Mouse (Mus musculus): ENCODE results near the gene Nr4a1. TPM values are rescaled to one million over a fixed set of nuclear protein-coding genes. Genes with fewer than 3 reads are reported as not detected.
A peak's percentile ranks its signal among the peaks of the same experiment; 100 is the strongest.

Nr4a1 gene
- polyA plus RNA-seq, 1 experiment from 2014 or later = 12.4 TPM

DNA sequence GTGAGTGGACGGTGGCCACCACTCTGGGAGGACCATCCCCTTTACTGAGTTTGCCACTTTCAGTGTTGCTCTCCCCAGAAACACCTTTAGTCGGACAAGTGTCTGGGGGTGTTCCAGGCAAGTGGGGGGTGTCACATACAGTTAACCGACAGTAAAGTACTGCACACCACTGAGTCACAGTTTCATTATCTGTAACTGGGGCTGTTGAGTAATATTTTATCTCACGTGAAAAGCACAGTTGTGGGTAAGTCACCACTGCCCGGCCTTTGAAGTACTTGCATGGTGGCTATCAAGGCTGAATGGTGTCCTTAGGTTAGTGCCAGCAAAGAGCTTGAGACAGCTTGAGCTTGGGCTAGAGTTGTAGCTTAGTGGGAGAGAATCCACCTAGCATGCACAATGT lies 28.4 kb downstream of the Nr4a1 start:
- H3K4me1 ChIP-seq (ENCODE audit: control insufficient read depth, insufficient read depth, low read length) = peaks cover 10% of the 10 kb centered on the region

DNA sequence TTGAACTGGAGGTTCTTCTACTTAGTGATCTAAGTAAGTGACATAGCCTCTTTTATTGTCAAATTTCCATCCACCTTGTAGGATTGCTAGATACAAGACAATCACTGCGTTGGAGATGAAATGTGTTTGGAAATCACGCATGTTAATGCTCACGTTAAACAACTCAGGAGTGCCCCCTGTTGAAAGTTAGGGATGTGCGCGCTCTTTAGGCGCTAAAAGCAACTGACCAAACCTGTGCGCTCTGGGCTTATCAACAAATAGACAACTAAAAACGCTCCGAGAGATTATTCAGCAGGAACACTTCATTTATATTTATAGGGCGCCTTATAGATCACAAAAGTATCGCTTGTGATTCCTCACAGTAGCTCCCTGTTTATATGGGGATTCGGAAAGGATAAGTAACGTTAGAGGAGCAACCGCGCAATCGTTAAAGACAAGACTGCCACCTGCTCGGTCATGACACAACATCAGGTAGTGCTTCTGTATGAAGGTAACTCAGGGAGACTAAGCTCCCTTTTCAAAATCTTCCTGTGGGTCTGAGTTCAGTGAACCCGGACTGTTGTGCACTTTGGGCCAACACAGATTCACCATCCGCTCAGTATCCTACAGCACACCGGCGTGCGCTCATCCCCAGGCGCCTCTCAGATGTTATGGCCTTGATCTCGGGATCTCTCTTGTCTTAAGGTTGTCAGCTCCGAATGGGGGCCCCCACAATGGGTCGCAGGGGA lies 29.3 kb downstream of the Nr4a1 start:
- Histone ChIP-seq H3K9me3 (ENCODE audit: control insufficient read depth, low read length) (no peaks in the 10 kb centered on the region), H3K27ac (replicated peaks; ENCODE audit: low read depth, low read length) (peak overlapping the region; percentile 76), H3K4me3 (ENCODE audit: low read depth, low read length) (peak overlapping the region; percentile 93), H3K9ac (ENCODE audit: low read depth, low read length) (peak overlapping the region; percentile 90), H3K4me1 (ENCODE audit: control insufficient read depth, insufficient read depth, low read length) (peaks cover 10% of the 10 kb centered on the region), H3K36me3 (ENCODE audit: control insufficient read depth, insufficient read depth, low read length) (peaks cover 19% of the 10 kb centered on the region), H3K27me3 (replicated peaks; ENCODE audit: control insufficient read depth, insufficient read depth, low read length) (no peaks in the 10 kb centered on the region), H3K4me2 (ENCODE audit: low read depth, low read length) (peak overlapping the region; percentile 92)
- ATAC-seq (ENCODE audit: low read depth) (peak; percentile 47; the same call in 1 of the 2 replicates), DNase-seq (ENCODE audit: low spot score) (peak; percentile 90)
- 1% methylated on average over 26 of the region's 26 CpGs for WGBS

More for the DNA sequence above, 28.4 kb downstream of the Nr4a1 start:
- DNase-seq (ENCODE audit: low spot score) (no peak), ATAC-seq (ENCODE audit: low read depth) (no peak)
- Histone ChIP-seq H3K27me3 (replicated peaks; ENCODE audit: control insufficient read depth, insufficient read depth, low read length) (no peaks in the 10 kb centered on the region), H3K4me2 (ENCODE audit: low read depth, low read length) (no peak overlapping the region), H3K9me3 (ENCODE audit: control insufficient read depth, low read length) (no peaks in the 10 kb centered on the region), H3K9ac (ENCODE audit: low read depth, low read length) (no peak overlapping the region), H3K4me3 (ENCODE audit: low read depth, low read length) (no peak overlapping the region), H3K27ac (replicated peaks; ENCODE audit: low read depth, low read length) (no peak overlapping the region), H3K36me3 (ENCODE audit: control insufficient read depth, insufficient read depth, low read length) (peaks cover 11% of the 10 kb centered on the region; the same call in 1 of the 2 replicates)
- 79% methylated on average over 5 of the region's 5 CpGs for WGBS

DNA sequence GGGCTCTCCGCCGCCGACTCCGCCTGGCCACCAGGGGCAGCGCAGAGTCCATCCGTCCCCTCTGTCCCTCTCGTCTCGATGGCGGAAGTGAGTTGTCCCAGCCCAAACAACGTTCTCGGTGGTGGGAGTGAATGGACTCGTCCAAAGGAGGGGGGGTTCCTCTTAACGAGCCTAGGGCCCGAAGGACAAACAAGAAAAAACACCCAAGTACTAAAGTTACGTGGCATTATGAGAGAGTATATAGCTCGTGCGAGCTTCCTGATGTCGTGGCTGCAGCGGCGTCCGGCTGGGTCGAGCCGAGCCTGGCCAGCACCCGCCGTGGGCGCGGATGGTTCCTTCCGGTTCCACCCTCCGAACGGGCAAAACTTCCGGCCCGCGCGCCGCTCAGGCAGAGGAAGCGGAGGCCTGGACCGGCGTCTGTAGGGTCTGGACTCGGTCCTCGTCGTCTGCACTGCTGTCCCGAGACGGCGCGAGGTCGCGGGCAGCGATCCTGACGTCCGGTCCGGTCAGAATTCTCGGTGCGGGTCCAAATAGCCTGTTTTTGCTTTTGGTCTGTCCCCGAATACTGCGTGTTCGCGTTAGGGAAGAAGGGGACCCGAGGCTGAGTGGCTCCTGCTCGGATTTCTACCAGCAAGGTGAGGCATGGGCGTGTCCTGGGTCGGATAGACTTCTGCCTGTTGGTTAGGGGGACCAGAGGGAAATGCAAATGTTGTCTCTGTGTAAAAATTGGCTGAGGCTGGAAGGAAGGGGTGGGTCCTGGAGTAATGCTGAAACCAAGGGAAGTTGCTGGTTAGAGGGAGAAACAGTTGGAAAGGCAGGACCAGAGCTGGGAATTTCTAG lies 30.1 kb downstream of the Nr4a1 start, which contains the start of gene Atg101:
Gene Atg101 (plus strand): TSS at position 362 of the 840 bp plus-strand sequence.
- H3K36me3 ChIP-seq (ENCODE audit: control insufficient read depth, insufficient read depth, low read length) = peaks cover 27% of the 10 kb centered on the region
- under 1% methylated on average over 54 of the region's 61 CpGs for WGBS
- H3K9ac ChIP-seq (ENCODE audit: low read depth, low read length) = peak within 1 kb of the TSS; percentile 90
- peak within 1 kb of the TSS; percentile 93 for H3K4me3 ChIP-seq (ENCODE audit: low read depth, low read length)
- DNase-seq (ENCODE audit: low spot score) (peak; percentile 94), ATAC-seq (ENCODE audit: low read depth) (peak; percentile 96)
- no peaks in the 10 kb centered on the region for H3K9me3 ChIP-seq (ENCODE audit: control insufficient read depth, low read length)
- peak within 1 kb of the TSS; percentile 92 for H3K4me2 ChIP-seq (ENCODE audit: low read depth, low read length)
- no peaks in the 10 kb centered on the region for H3K27me3 ChIP-seq (replicated peaks; ENCODE audit: control insufficient read depth, insufficient read depth, low read length)
- peak within 1 kb of the TSS; percentile 76 for H3K27ac ChIP-seq (replicated peaks; ENCODE audit: low read depth, low read length)
- H3K4me1 ChIP-seq (ENCODE audit: control insufficient read depth, insufficient read depth, low read length) = peaks cover 7% of the 10 kb centered on the region

DNA sequence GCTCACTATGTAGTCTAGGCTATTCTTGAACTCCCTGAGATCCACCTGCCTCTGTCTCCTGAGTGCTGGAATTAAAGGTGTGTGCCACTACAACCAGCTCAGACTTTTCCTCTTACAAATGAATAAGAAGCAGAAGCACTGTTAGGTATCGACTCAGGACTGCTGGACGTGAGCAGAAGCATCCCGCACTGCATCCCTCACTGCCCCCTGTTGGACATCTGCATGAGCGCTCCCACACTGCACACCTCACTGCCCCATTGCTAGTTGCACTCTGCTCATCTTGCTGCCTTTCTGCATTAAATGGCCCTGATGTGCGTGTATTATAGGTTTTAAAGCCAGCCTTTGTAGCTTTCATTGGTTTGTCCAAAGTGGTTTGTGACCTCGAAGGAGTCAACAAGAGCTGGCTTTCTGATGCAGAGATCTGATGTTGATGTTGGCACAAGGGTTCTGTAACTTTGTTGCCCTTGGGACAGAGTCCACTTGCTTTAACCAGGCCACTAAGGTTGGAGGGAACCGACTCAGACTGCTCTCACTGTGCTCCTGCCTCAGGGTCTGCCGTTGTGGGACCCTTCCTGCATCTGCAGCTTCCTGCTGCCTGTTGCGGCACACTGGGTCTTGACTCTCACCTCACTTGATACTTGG lies 32.2 kb downstream of the Nr4a1 start:
- no peak overlapping the region for H3K4me2 ChIP-seq (ENCODE audit: low read depth, low read length)
- no peak for DNase-seq (ENCODE audit: low spot score)
- WGBS = 64% methylated on average over 9 of the region's 9 CpGs
- H3K27me3 ChIP-seq (replicated peaks; ENCODE audit: control insufficient read depth, insufficient read depth, low read length) = no peaks in the 10 kb centered on the region
- H3K36me3 ChIP-seq (ENCODE audit: control insufficient read depth, insufficient read depth, low read length) = peaks cover 48% of the 10 kb centered on the region
- no peaks in the 10 kb centered on the region for H3K9me3 ChIP-seq (ENCODE audit: control insufficient read depth, low read length)
- H3K27ac ChIP-seq (replicated peaks; ENCODE audit: low read depth, low read length) = no peak overlapping the region
- no peak overlapping the region for H3K9ac ChIP-seq (ENCODE audit: low read depth, low read length)
- H3K4me1 ChIP-seq (ENCODE audit: control insufficient read depth, insufficient read depth, low read length) = peaks cover 7% of the 10 kb centered on the region
- ATAC-seq (ENCODE audit: low read depth) = no peak
- no peak overlapping the region for H3K4me3 ChIP-seq (ENCODE audit: low read depth, low read length)

DNA sequence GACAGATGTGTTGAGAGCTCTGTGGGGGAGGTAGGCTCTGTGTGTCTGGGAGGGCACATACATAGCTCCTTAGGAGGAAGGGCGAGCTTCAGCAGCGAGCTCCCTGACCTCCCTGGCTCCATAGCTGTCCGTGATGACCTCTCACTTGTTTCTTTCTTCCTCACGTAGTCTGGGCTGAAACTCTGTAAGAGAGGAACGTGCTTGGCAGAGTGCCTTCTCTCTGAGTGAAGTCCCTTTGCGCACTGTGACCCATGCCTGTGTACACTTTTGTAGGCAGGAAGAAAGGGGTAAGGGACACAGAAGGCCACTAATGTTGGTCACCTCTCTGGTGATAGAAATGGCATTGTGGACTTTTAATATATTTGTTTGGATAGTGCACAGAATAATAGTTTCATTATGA lies 33.3 kb downstream of the Nr4a1 start:
- H3K4me1 ChIP-seq (ENCODE audit: control insufficient read depth, insufficient read depth, low read length) = peaks cover 7% of the 10 kb centered on the region

DNA sequence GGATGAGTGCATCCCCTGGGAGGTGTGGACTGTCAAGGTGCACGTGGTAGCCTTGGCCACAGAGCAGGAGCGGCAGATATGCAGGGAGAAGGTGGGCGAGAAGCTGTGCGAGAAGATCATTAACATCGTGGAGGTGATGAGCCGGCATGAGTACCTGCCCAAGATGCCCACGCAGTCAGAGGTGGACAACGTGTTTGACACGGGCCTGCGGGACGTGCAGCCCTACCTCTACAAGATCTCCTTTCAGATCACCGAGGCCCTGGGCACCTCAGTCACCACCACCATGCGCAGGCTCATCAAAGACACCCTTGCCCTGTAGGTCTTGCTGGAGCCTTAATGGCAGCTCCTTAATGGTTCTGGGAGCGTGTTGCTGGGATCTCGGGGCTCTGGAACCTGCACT lies 36.3 kb downstream of the Nr4a1 start:
- ATAC-seq (ENCODE audit: low read depth) = no peak
- H3K36me3 ChIP-seq (ENCODE audit: control insufficient read depth, insufficient read depth, low read length) = peaks cover 58% of the 10 kb centered on the region

More for the DNA sequence above, 33.3 kb downstream of the Nr4a1 start:
- Histone ChIP-seq H3K27me3 (replicated peaks; ENCODE audit: control insufficient read depth, insufficient read depth, low read length) (no peaks in the 10 kb centered on the region), H3K4me3 (ENCODE audit: low read depth, low read length) (no peak overlapping the region), H3K36me3 (ENCODE audit: control insufficient read depth, insufficient read depth, low read length) (peaks cover 58% of the 10 kb centered on the region), H3K9me3 (ENCODE audit: control insufficient read depth, low read length) (no peaks in the 10 kb centered on the region), H3K9ac (ENCODE audit: low read depth, low read length) (no peak overlapping the region), H3K27ac (replicated peaks; ENCODE audit: low read depth, low read length) (no peak overlapping the region), H3K4me2 (ENCODE audit: low read depth, low read length) (no peak overlapping the region)
- DNase-seq (ENCODE audit: low spot score) = no peak
- WGBS = 84% methylated on average over 6 of the region's 6 CpGs
- ATAC-seq (ENCODE audit: low read depth) = no peak

DNA sequence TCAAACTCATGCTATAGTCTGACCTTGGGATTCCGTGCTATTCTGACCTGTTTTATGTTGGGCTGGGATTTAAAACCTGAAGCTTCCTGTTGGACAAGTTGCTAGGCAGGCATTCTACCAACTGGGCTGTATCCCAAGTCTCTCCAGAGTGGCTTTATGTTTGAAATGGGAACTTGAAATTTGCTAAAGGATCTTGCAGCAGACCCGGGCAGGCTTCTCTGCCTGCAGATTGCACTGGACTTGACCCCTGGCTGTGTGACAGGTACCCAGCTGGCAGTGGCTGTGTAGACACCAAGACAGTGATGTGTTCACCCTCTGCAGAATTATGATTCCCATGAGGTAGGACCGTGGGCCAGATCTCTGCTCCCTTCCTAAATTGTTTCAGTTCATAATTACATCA lies 37.9 kb downstream of the Nr4a1 start:
- Histone ChIP-seq H3K4me1 (ENCODE audit: control insufficient read depth, insufficient read depth, low read length) (peaks cover 4% of the 10 kb centered on the region), H3K27me3 (replicated peaks; ENCODE audit: control insufficient read depth, insufficient read depth, low read length) (no peaks in the 10 kb centered on the region), H3K9me3 (ENCODE audit: control insufficient read depth, low read length) (no peaks in the 10 kb centered on the region), H3K36me3 (ENCODE audit: control insufficient read depth, insufficient read depth, low read length) (peaks cover 52% of the 10 kb centered on the region), H3K9ac (ENCODE audit: low read depth, low read length) (no peak overlapping the region), H3K4me2 (ENCODE audit: low read depth, low read length) (no peak overlapping the region), H3K27ac (replicated peaks; ENCODE audit: low read depth, low read length) (no peak overlapping the region), H3K4me3 (ENCODE audit: low read depth, low read length) (no peak overlapping the region)
- 85% methylated on average over 3 of the region's 3 CpGs for WGBS
- DNase-seq (ENCODE audit: low spot score) = no peak
- no peak for ATAC-seq (ENCODE audit: low read depth)

More for the DNA sequence above, 36.3 kb downstream of the Nr4a1 start:
- Histone ChIP-seq H3K4me3 (ENCODE audit: low read depth, low read length) (no peak overlapping the region), H3K27ac (replicated peaks; ENCODE audit: low read depth, low read length) (no peak overlapping the region), H3K27me3 (replicated peaks; ENCODE audit: control insufficient read depth, insufficient read depth, low read length) (no peaks in the 10 kb centered on the region), H3K4me2 (ENCODE audit: low read depth, low read length) (no peak overlapping the region), H3K9me3 (ENCODE audit: control insufficient read depth, low read length) (no peaks in the 10 kb centered on the region), H3K4me1 (ENCODE audit: control insufficient read depth, insufficient read depth, low read length) (peaks cover 4% of the 10 kb centered on the region), H3K9ac (ENCODE audit: low read depth, low read length) (no peak overlapping the region)
- no peak for DNase-seq (ENCODE audit: low spot score)
- 96% methylated on average over 15 of the region's 15 CpGs for WGBS

DNA sequence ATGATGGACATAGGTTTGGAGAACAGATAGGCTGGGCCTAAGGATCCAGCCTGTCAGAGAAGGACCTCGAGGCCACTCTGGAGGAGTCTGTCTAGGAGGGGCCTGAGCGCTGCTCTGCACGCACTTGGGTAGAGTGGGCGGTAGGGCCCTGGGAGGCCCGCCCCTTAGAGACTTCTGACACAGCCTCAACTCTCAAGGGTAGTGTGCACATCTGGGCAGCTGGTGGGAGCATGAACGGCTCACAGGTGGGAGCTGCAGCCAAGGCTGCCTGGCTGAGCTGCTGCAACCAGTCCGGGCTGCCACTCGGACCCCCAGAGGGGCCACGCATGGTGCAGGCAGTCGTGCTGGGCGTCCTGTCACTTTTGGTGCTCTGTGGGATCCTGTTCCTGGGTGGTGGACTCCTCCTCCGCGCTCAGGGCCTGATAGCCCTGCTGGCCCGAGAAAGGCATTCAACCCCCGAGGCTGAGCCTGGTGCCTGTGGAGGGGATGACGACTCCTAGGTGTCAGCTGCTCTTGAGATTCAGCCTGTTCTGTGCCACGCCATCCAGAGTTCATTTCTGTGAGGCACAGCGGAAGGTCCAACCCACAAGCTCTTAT lies 39.1 kb downstream of the Nr4a1 start, which contains the start of gene 6030408B16Rik:
Gene 6030408B16Rik (plus strand): TSS at position 188 of the 597 bp plus-strand sequence.
- ATAC-seq (ENCODE audit: low read depth) (peak; percentile 60; the same call in 1 of the 2 replicates), DNase-seq (ENCODE audit: low spot score) (no peak)
- no peaks in the 10 kb centered on the region for H3K9me3 ChIP-seq (ENCODE audit: control insufficient read depth, low read length)
- WGBS = 43% methylated on average over 12 of the region's 18 CpGs
- H3K27me3 ChIP-seq (replicated peaks; ENCODE audit: control insufficient read depth, insufficient read depth, low read length) = no peaks in the 10 kb centered on the region
- H3K9ac ChIP-seq (ENCODE audit: low read depth, low read length) = no peak within 1 kb of the TSS; the same call in 1 of the 2 replicates
- H3K27ac ChIP-seq (replicated peaks; ENCODE audit: low read depth, low read length) = no peak within 1 kb of the TSS
- H3K4me2 ChIP-seq (ENCODE audit: low read depth, low read length) = no peak within 1 kb of the TSS; the same call in 1 of the 2 replicates
- peaks cover 41% of the 10 kb centered on the region for H3K36me3 ChIP-seq (ENCODE audit: control insufficient read depth, insufficient read depth, low read length)
- H3K4me3 ChIP-seq (ENCODE audit: low read depth, low read length) = no peak within 1 kb of the TSS
- H3K4me1 ChIP-seq (ENCODE audit: control insufficient read depth, insufficient read depth, low read length) = peaks cover 4% of the 10 kb centered on the region

Measured in embryonic facial prominence, embryonic 14.5 days (tissue).